Mouse (Mus musculus) c-Kit-negative CD71-positive TER-119-positive erythroid progenitor cells, embryonic 14.5 days (primary cell): ENCODE measurements around the gene Zbtb37.
"Not testable (repeated sequence)": the region's sequence is repeated elsewhere in the genome, so short reads cannot be mapped to it uniquely, and the experiment has no call there.

Experiments
- DNase-seq: peaks from one replicate; pipeline ENCODE4 v3.0.0-alpha.2; 2013; ENCODE audit warnings: low read depth, low spot score

Gene Zbtb37

DNA sequence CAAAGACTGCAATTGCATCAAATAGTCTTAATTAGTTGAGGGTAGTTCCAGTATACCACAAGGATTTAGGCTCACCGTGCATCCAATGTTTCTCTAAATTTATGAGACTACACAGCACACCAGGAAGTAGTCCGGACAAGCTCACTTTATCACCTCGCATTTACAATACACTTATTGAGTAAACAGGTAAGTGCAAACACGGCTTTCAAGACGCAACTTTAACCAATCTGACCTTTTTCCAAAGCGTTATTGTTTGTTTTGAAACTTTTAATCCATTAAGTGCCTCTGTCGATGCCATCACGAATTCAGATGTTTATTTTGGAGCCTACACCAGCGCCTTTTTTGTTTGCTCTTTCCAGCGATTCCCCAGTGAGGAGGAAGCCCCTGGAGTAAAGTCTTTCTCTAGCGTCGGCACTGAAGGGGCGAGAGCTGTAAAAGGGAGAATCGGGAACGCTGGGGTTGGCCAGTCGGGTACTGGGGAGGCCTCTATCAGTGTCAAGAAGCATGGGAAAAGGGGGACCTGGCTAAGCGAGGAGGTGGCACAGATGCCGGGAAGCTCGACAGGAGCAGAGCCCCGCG, 704 bp downstream of the Zbtb37 start:
- DNase-seq, result no peak

DNA sequence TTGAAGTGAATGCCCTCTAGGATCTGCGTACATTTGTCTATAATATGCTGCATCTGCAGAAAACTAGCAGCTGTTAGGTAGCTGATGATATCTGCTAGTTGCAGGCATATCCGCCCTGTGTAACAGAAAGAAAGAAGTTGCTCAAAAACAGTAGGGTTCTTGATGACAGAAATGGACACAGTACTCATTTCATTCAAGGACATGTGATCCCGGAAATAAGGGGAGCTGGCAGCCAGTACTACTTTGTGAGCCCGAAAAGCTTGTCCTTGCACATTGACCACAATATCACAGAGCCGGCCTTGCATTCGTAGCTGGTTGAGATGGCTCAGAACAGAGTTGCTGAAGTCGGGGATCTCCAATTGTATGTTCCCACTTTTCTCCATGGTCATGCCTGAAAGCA, 2.3 kb downstream of the Zbtb37 start:
- no peak for DNase-seq

- no peak for DNase-seq
Observed at GRCm38 (mm10) chr1:161031881-161032280, 2.8 kb downstream of the Zbtb37 start.

GRCm38 (mm10) chr1:161030058-161030457, 4.6 kb downstream of the Zbtb37 start:
- no peak for DNase-seq

DNA sequence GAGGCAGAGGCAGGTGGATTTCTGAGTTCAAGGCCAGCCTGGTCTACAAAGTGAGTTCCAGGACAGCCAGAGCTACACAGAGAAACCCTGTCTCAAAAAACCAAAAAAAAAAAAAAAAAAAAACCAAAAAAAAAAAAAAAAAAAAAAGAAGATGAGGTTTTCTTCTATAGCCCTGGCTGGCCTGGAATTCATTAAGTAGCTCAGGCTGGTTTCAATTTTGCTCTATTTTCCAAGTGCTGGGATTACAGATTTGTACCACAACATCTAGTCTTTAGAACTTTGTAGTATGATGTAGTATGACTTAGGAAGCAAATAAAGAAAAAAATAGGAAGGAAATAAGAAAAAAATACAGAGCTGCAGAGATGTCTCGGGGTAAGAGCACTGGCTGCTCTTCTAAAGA, 6.2 kb downstream of the Zbtb37 start:
- not testable (repeated sequence) for DNase-seq

GRCm38 (mm10) chr1:161027196-161027595, 7.5 kb downstream of the Zbtb37 start:
- DNase-seq, result no peak

DNA sequence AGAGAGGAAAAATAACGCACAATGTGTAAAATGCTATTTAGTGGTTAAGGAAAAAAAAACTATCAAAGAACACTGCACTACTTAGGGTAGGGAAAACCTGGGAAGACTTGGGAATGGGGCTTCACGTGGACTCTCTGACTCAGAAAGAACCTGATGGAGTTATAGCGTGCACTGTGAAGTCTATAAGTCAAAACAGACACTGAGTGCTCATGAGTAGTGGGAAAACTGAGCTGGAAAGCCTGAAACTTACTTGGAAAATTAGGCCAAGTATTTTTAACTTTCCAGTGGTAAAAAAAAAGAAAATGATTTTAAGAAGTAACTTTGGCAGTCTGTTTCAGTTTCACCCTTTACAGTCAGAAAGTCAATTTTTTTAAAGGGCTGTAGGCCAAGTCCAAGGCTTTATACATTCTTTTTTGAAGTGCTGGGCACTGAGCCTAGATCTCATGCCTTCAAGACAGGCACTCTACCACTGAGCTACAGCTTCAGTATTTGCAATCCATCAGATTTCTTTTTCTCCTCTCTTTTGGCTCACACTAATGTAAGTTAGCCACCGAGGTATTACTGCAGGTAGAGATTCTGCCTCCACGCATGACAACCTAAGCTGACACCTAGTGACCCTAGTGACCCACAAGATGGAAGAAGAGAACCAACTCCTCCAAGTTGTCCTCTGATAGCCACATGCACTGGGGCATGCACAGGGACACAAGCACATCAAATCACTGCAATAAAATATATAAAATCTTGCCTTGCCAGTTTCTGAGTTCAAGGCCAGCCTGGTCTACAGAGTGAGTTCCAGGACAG, 9.0 kb downstream of the Zbtb37 start:
- no peak for DNase-seq

DNA sequence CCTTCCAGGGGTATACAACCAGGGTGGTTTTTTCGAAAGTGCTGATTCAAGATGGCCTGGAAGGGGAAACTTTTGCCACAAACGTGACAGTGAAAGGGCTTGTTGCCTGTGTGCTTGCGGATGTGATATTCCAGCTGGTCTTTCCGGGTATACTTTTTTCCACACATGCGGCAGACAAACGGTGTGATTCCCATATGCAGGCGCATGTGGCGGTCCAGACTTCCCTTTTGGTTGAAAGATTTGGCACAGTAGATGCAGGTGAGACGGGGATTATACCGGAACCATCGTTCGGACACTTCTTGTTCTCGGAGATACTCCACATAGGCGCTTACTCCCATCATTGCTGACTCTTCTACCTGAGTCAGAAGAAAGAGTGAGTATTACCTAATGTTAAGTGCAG, 14.6 kb downstream of the Zbtb37 start:
- no peak for DNase-seq

- DNase-seq, result no peak
Observed at GRCm38 (mm10) chr1:161016378-161016777, 18.3 kb downstream of the Zbtb37 start.

GRCm38 (mm10) chr1:161010436-161010835, 24.2 kb downstream of the Zbtb37 start:
- no peak for DNase-seq

- DNase-seq, result no peak
Observed at GRCm38 (mm10) chr1:161008038-161008437, 26.6 kb downstream of the Zbtb37 start.

GRCm38 (mm10) chr1:161006471-161006870, 28.2 kb downstream of the Zbtb37 start:
- DNase-seq, result no peak

DNA sequence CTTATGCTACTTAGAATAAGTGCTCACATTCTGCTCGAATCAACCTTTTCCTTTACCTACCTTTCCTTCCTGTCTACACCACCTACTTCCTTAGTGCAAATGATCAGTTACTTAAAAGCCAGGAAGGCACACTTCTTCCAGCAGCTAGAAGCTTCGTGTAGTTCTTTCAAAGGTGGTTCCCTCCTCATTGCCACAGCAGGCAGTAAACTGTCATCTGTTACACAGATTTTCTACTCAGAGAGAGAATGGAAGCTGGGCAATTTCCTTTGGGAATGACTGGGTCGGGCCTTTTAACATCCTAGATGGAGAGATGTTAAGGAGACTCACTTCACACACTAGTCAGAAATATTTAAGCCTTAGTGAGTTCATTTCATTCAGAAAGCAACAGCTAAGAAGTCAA, 29.1 kb downstream of the Zbtb37 start:
- no peak for DNase-seq

- no peak for DNase-seq
Observed at GRCm38 (mm10) chr1:161004942-161005341, 29.7 kb downstream of the Zbtb37 start.

DNA sequence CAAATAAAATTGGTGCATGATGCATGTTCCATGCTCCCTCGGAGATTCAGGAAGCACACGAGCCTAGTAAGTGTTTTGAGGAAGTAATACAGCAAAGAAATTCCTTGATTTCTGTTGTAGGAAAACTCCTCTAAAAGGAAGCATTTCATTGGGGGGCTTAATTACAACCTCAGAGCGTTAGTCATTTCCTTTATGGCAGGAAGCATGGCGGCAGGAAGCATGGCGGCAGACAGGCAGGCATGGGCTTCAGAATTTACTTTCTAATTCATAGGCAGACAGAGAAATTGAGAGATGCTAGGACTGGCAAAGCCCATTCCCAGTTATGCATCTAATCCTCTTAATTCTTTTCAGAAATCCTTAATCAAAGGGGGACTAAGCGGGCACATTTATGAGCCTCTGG, 40.8 kb downstream of the Zbtb37 start:
- no peak for DNase-seq

DNA sequence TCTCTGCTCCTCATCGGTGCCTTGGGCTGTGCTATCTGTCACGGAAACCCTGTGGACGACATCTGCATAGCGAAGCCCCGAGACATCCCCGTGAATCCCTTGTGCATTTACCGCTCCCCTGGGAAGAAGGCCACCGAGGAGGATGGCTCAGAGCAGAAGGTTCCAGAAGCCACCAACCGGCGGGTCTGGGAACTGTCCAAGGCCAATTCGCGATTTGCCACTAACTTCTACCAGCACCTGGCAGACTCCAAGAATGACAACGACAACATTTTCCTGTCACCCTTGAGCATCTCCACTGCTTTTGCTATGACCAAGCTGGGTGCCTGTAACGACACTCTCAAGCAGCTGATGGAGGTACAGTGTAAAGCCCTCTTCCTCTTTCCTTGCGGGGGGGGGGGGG, 45.3 kb downstream of the Zbtb37 start:
- DNase-seq, result no peak

- DNase-seq, result no peak
Observed at GRCm38 (mm10) chr1:160986881-160987635, 47.6 kb downstream of the Zbtb37 start.

- DNase-seq, result no peak
Observed at GRCm38 (mm10) chr1:160985477-160985876, 49.2 kb downstream of the Zbtb37 start.

- not testable (repeated sequence) for DNase-seq
Observed at GRCm38 (mm10) chr1:160984731-160985130, 49.9 kb downstream of the Zbtb37 start.

- DNase-seq, result no peak
Observed at GRCm38 (mm10) chr1:160982887-160983286, 51.8 kb downstream of the Zbtb37 start.

- DNase-seq, result no peak
Observed at GRCm38 (mm10) chr1:160981337-160981736, 53.3 kb downstream of the Zbtb37 start.

DNA sequence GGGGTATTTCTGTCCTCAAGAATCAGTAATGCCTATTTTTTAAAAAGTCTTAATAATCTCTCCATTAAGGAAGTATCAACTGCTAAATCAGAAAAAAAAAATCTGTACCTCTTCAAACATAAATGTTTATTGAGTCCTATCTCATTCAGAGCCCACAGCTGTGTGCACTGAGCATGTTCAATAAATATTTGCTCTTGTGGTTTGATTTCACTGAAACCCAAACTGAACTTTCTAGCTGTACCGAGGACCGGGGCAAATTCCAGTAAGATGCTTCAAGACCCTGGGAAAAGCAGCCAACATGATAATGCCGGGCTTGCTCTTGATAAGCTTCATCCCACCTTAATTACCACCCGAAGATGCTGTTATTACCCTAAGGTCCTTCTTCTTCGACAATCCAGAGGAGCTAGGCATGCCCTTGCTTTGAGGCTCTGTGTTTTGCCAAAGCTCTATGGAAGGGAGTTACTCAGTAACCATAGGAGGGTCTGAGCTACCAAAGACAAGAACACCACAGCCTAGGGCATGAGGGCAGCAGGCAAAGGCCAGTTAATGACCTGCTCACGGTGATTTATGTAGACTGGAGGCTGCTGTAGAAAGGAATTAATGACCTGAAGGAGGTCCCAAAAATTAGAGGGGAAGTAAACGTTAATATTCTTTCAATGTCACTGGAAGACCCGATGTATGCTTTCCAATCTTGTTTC, 54.0 kb downstream of the Zbtb37 start:
- DNase-seq, result no peak
